Mouse (Mus musculus): ENCODE results near the gene Dynll2. TPM values are rescaled to one million over a fixed set of nuclear protein-coding genes. Genes with fewer than 3 reads are reported as not detected.

The Dynll2 gene
- total RNA-seq, 2 experiments from 2014 or later: 4.4 to 6.8 TPM

Other genes with a start within 250 kb of the Dynll2 start
- gene Supt4a, start 250.0 kb downstream of the Dynll2 start, total RNA-seq (2015): 200 and 205 TPM in 2 replicates
- 58.9 and 59.0 TPM in 2 replicates for gene Supt4a, start 250.0 kb downstream of the Dynll2 start, total RNA-seq (2017)
- 5.4 and 8.0 TPM in 2 replicates for gene Tspoap1, start 227.0 kb downstream of the Dynll2 start, total RNA-seq (2015)
- 6.1 and 8.6 TPM in 2 replicates for gene Tspoap1, start 227.0 kb downstream of the Dynll2 start, total RNA-seq (2017)
- gene Mpo, start 194.0 kb downstream of the Dynll2 start, total RNA-seq (2015): 284 and 331 TPM in 2 replicates
- gene Mpo, start 194.0 kb downstream of the Dynll2 start, total RNA-seq (2017): 235 and 273 TPM in 2 replicates
- gene Lpo, start 159.2 kb downstream of the Dynll2 start, total RNA-seq (2015): not detected in 2 replicates
- not detected in 2 replicates for gene Lpo, start 159.2 kb downstream of the Dynll2 start, total RNA-seq (2017)
- gene Mks1, start 134.3 kb downstream of the Dynll2 start, total RNA-seq (2015): 2.8 and 4.8 TPM in 2 replicates
- 2.6 and 5.0 TPM in 2 replicates for gene Mks1, start 134.3 kb downstream of the Dynll2 start, total RNA-seq (2017)
- gene Epx, start 112.0 kb downstream of the Dynll2 start, total RNA-seq (2015): 2.9 and 6.0 TPM in 2 replicates
- gene Epx, start 112.0 kb downstream of the Dynll2 start, total RNA-seq (2017): 16.3 and 19.6 TPM in 2 replicates
- not detected in 2 replicates for gene Olfr462, start 95.3 kb downstream of the Dynll2 start, total RNA-seq (2015)
- not detected in 2 replicates for gene Olfr462, start 95.3 kb downstream of the Dynll2 start, total RNA-seq (2017)
- gene Olfr463, start 90.1 kb downstream of the Dynll2 start, total RNA-seq (2015): not detected in 2 replicates
- not detected in 2 replicates for gene Olfr463, start 90.1 kb downstream of the Dynll2 start, total RNA-seq (2017)
- gene Olfr464, start 66.6 kb downstream of the Dynll2 start, total RNA-seq (2015): not detected in 2 replicates
- gene Olfr464, start 66.6 kb downstream of the Dynll2 start, total RNA-seq (2017): not detected in 2 replicates
- gene Srsf1, start 59.8 kb upstream of the Dynll2 start, total RNA-seq (2015): 146 and 156 TPM in 2 replicates
- 369 and 388 TPM in 2 replicates for gene Srsf1, start 59.8 kb upstream of the Dynll2 start, total RNA-seq (2017)
- 46.4 and 55.3 TPM in 2 replicates for gene Vezf1, start 80.7 kb upstream of the Dynll2 start, total RNA-seq (2015)
- gene Vezf1, start 80.7 kb upstream of the Dynll2 start, total RNA-seq (2017): 22.6 and 25.0 TPM in 2 replicates
- gene Cuedc1, start 110.5 kb upstream of the Dynll2 start, total RNA-seq (2015): 0.67 and 0.73 TPM in 2 replicates
- 1.3 and 2.2 TPM in 2 replicates for gene Cuedc1, start 110.5 kb upstream of the Dynll2 start, total RNA-seq (2017)
- gene Mrps23, start 216.9 kb upstream of the Dynll2 start, total RNA-seq (2015): 59.0 and 62.2 TPM in 2 replicates
- gene Mrps23, start 216.9 kb upstream of the Dynll2 start, total RNA-seq (2017): 39.4 and 73.3 TPM in 2 replicates